Mouse (Mus musculus) forebrain, embryonic 13.5 days (tissue): ENCODE results near the gene Gm28047. TPM values are rescaled to one million over a fixed set of nuclear protein-coding genes. Genes with fewer than 3 reads are reported as not detected.

Experiments
- ATAC-seq: fragments of 200-750 bp; cut with Nextera tagmentation; 2 replicates; pipeline ENCODE4 v1.8.0; 2017
- H3K27ac ChIP-seq: fragments of 300-500 bp; sonication (generic); 2 replicates; pipeline ENCODE4 v1.5.1; 2015; ENCODE audit warnings: inconsistent platforms, mild to moderate bottlenecking, moderate library complexity
- H3K27me3 ChIP-seq: fragments of 300-500 bp; sonication (generic); 2 replicates; pipeline ENCODE4 v1.6.1; 2015; ENCODE audit warnings: mild to moderate bottlenecking, inconsistent platforms
- H3K36me3 ChIP-seq: fragments of 300-500 bp; sonication (generic); 2 replicates; pipeline ENCODE4 v1.6.1; 2015; ENCODE audit warnings: mild to moderate bottlenecking, inconsistent platforms; ENCODE audit not compliant: poor library complexity, severe bottlenecking
- H3K4me1 ChIP-seq: fragments of 300-500 bp; sonication (generic); 2 replicates; pipeline ENCODE4 v1.6.1; 2015; ENCODE audit warnings: inconsistent platforms
- H3K4me2 ChIP-seq: fragments of 300-500 bp; sonication (generic); 2 replicates; pipeline ENCODE4 v1.6.1; 2015; ENCODE audit warnings: inconsistent platforms, mild to moderate bottlenecking, moderate library complexity
- H3K4me3 ChIP-seq: fragments of 300-500 bp; sonication (generic); 2 replicates; pipeline ENCODE4 v1.5.1; 2015; ENCODE audit warnings: mild to moderate bottlenecking, inconsistent platforms
- H3K9ac ChIP-seq: fragments of 300-500 bp; sonication (generic); 2 replicates; pipeline ENCODE4 v1.6.1; 2015; ENCODE audit warnings: mild to moderate bottlenecking, inconsistent platforms
- H3K9me3 ChIP-seq: fragments of 300-500 bp; sonication (generic); replicated peaks from 2 replicates; pipeline ENCODE4 v1.6.1; 2016; ENCODE audit warnings: inconsistent platforms
- WGBS: fragments of 180-500 bp; shearing (Covaris S2); methylation state at CpG from one replicate; pipeline ENCODE4 v1.1.7; 2015; 5-methylcytosine and 5-hydroxymethylcytosine counted together
- polyA plus RNA-seq: library from polyadenylated mRNA; unstranded; fragments of >200 nt; fragmentation: Nextera tagmentation; extraction: Ambion mirVana; gene quantifications from 2 replicates; pipeline ENCODE4 v1.2.1, GENCODE M21; 2015

Gm28047 gene
- polyA plus RNA-seq, 1 experiment from 2014 or later: not detected

DNA sequence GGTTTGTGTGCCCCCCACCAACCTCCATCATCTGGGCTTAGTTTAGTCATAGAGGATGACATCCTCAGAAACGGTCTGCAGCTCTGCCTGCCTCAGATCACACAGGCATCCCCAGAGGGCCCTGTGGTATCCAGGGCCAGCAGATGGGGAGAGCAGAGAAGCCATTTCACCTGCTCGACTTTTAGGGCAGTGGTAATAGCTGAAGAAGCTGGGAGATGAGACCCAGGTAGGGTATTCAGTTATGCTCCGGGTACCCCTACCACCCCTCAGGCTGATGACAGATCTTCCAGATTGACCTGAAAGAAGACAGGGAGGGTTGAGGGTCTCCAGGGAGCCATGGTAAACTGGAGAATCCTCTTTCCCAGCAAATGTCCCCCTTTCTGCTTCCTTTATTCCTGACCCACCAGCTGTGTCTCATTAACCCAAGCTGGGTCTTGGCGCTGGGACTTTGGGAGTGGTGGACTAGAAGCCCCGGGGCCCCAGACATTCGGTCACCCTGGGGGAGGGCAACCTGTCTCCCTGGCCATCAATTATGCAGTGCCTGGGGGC lies 113.5 kb downstream of the Gm28047 start:
- H3K27me3 ChIP-seq: no peaks in the 10 kb centered on the region
- peak overlapping the region; percentile 5 for H3K4me3 ChIP-seq
- 16% methylated on average over 6 of the region's 6 CpGs for WGBS
- no peaks in the 10 kb centered on the region for H3K9me3 ChIP-seq
- peak overlapping the region; percentile 83 for H3K27ac ChIP-seq
- H3K4me2 ChIP-seq: peak overlapping the region; percentile 80
- H3K36me3 ChIP-seq: peaks cover 9% of the 10 kb centered on the region
- no peak overlapping the region for H3K9ac ChIP-seq
- ATAC-seq: no peak
- peaks cover 60% of the 10 kb centered on the region for H3K4me1 ChIP-seq

DNA sequence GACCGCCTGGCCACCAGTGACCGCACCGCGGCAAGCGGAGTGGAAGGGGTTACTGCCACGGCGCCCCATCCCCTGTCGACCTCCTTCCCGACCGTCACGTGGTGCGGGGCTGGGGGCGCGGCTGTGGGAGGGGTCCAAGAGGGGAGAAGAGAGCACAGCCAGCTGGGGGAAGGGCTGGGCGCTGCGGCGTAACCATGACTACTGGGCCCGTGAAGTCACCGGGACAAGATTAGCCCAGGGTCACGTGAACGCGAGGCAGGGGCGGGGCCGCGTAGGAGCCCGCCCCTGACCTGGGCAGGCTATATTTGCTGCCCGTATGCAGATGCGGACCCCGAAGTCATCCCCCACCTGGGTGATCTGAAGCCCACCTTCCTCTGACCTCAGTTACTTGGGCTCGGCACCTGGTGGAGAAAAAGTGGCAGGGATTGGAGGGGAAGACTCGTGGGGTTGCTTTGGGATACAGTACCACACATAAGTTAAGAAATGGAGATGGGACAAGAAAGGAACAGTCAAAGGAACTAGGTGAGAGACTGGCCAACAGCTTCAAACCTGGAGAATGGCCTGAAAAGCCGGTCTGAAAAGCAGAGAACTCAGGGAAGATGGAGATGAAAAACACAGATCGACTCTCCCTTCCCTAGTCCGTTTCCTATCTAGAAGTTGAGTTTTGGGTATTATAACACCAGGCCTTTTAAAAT lies 114.1 kb downstream of the Gm28047 start:
- Histone ChIP-seq H3K9ac (peak overlapping the region; percentile 73), H3K4me1 (peaks cover 55% of the 10 kb centered on the region), H3K36me3 (peaks cover 10% of the 10 kb centered on the region), H3K9me3 (no peaks in the 10 kb centered on the region), H3K27ac (peak overlapping the region; percentile 83), H3K27me3 (no peaks in the 10 kb centered on the region), H3K4me2 (peak overlapping the region; percentile 80), H3K4me3 (peak overlapping the region; percentile 62)
- ATAC-seq: peak; percentile 96
- WGBS: 3% methylated on average over 33 of the region's 34 CpGs

DNA sequence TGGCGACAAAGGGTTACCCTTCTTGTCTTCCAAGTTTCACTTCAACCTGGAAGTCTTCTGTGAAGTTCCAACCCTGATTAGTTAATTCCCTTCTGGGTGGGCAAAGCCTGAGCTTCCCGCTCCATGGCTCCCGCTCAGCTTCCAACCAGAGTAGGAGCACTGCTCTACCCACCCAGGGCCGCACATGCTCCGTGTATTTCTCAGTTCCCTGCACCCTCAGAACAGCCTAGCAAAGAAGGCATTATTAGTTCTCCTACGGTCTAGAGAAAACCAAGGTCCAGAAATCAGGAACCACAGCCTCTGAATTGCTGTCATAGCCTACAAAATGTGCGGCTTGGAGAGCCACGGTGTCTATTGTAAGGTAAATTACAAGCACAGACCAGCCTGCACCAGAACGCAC lies 114.8 kb downstream of the Gm28047 start:
- peak; percentile 76 for ATAC-seq
- Histone ChIP-seq H3K4me1 (peaks cover 49% of the 10 kb centered on the region), H3K36me3 (peaks cover 16% of the 10 kb centered on the region), H3K9ac (peak overlapping the region; percentile 73), H3K4me3 (peak overlapping the region; percentile 62), H3K9me3 (no peaks in the 10 kb centered on the region), H3K27me3 (no peaks in the 10 kb centered on the region), H3K27ac (peak overlapping the region; percentile 83), H3K4me2 (peak overlapping the region; percentile 80)
- WGBS: 6% methylated on average over 9 of the region's 9 CpGs

DNA sequence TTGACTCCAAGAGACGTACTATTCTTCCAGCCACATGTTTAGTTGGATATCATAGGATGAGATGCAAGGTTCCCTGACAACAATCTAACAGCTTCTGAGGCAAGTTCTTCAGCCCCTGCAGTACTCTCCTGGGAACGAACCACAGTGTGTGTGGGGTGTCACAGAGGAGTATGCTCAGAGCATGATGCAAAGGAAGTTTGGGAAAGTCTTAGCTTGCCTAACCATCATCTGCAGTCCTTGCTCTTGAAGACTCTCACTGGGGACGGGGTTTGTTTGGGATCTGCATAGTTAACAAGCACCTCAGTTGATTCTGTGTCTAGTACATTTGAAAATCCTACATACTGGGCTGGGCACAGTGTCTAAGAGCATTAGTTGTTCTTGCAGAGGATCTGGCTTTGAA lies 116.5 kb downstream of the Gm28047 start:
- Histone ChIP-seq H3K9ac (no peak overlapping the region), H3K4me1 (peaks cover 39% of the 10 kb centered on the region), H3K9me3 (no peaks in the 10 kb centered on the region), H3K27me3 (no peaks in the 10 kb centered on the region), H3K4me3 (no peak overlapping the region), H3K4me2 (no peak overlapping the region), H3K36me3 (peaks cover 34% of the 10 kb centered on the region), H3K27ac (no peak overlapping the region)
- ATAC-seq: no peak
- 88% methylated on average over 3 of the region's 3 CpGs for WGBS

DNA sequence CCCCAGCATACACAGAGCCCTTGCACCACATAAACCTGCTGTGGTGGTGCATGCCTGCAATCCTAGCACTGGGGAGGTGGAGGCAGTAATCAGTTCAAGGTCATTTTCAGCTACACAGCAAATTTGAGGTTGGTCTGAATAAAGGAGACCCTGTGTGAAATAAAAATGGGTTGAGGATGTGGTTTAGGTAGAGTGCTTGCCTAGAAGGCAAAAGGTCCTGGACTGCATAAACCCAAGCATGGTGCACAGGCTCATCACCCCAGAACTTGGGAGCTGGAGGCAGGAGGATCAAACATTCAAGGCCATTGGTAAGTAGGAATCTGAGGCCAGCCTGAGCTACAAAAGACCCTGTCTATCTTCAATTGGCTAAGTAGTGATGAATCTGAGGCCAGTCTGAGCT lies 117.3 kb downstream of the Gm28047 start:
- Histone ChIP-seq H3K4me2 (no peak overlapping the region), H3K27me3 (no peaks in the 10 kb centered on the region), H3K4me3 (no peak overlapping the region), H3K36me3 (peaks cover 42% of the 10 kb centered on the region), H3K27ac (no peak overlapping the region), H3K4me1 (peaks cover 36% of the 10 kb centered on the region), H3K9me3 (no peaks in the 10 kb centered on the region), H3K9ac (no peak overlapping the region)
- no peak for ATAC-seq

DNA sequence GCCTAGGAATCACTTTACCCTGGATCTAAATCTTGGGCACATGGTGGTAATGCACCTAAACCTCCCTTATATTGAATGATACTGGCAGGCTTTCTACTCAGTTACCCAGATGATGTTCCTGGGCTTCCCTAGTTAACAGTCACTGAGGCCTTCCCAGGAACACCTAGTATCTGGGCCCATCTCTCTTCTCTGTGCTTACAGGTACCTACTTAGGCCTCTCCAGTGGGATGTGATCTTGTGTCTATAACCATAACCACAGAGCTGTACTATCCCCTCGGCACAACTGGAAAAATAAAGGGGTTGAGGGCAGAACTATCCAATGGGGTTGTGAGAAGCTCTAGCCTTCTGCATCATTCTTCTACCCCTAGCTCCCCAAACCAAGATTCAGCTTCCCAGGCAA lies 118.0 kb downstream of the Gm28047 start:
- Histone ChIP-seq H3K9ac (no peak overlapping the region), H3K36me3 (peaks cover 49% of the 10 kb centered on the region), H3K4me2 (no peak overlapping the region), H3K27me3 (no peaks in the 10 kb centered on the region), H3K27ac (no peak overlapping the region), H3K9me3 (no peaks in the 10 kb centered on the region), H3K4me1 (peaks cover 29% of the 10 kb centered on the region), H3K4me3 (no peak overlapping the region)
- ATAC-seq: no peak
- WGBS: 81% methylated on average over 1 of the region's 1 CpGs

DNA sequence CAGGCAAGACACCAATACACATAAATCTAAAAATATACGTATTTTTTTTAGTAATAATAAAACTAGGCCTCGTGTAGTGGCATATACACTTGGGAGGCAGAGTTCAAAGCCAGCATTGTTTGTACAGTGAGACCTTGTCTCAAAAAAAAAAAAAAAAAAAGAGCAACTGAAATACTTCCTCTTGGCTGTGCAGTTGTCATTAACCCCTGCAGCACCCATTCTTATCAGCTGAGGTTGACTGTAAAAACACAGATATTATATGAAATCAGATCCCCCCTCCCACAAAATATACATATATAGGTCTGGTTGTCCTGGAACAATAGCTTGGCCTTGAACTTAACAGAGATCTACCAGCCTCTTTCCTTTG lies 118.4 kb downstream of the Gm28047 start:
- WGBS: 70% methylated on average over 2 of the region's 2 CpGs
- Histone ChIP-seq H3K27ac (no peak overlapping the region), H3K9me3 (no peaks in the 10 kb centered on the region), H3K9ac (no peak overlapping the region), H3K4me2 (no peak overlapping the region), H3K4me3 (no peak overlapping the region), H3K4me1 (peaks cover 25% of the 10 kb centered on the region), H3K27me3 (no peaks in the 10 kb centered on the region), H3K36me3 (peaks cover 53% of the 10 kb centered on the region)
- ATAC-seq: no peak

DNA sequence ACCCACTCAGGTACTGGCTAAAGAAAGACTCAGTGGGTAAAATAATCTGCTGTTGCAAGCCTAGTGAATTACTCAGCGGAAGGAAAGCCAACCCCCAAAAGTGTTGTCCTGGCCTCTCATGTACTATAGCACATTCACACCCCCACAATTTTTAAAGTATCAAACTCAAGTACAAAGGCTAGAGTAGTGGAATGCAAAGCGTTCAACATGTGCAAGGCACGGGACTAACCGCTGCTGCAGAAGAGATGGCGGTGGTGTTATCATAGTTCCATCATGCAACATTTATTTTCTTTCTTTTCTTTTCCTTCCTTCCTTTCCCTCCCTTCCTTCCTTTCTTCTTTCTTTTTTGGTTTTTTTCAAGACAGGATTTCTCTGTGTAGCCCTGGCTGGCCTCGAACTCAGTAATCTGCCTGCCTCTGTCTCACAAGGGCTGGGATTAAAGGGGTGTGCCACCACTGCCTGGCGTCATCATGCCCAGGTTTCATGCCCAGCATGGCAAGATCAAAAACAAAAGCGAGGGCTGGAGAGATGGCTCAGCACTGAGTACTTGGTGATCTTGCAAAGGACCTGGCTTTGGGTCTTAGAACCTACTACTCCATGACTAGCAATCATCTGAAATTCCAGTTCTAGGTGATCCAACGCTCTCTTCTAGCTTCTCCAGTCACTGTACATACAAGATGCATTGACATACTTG lies 119.0 kb downstream of the Gm28047 start:
- no peak for ATAC-seq
- H3K9me3 ChIP-seq: no peaks in the 10 kb centered on the region
- H3K27ac ChIP-seq: no peak overlapping the region
- H3K4me1 ChIP-seq: peaks cover 20% of the 10 kb centered on the region
- no peak overlapping the region for H3K4me2 ChIP-seq
- no peaks in the 10 kb centered on the region for H3K27me3 ChIP-seq
- WGBS: 90% methylated on average over 9 of the region's 9 CpGs
- H3K4me3 ChIP-seq: no peak overlapping the region
- no peak overlapping the region for H3K9ac ChIP-seq
- peaks cover 58% of the 10 kb centered on the region for H3K36me3 ChIP-seq

DNA sequence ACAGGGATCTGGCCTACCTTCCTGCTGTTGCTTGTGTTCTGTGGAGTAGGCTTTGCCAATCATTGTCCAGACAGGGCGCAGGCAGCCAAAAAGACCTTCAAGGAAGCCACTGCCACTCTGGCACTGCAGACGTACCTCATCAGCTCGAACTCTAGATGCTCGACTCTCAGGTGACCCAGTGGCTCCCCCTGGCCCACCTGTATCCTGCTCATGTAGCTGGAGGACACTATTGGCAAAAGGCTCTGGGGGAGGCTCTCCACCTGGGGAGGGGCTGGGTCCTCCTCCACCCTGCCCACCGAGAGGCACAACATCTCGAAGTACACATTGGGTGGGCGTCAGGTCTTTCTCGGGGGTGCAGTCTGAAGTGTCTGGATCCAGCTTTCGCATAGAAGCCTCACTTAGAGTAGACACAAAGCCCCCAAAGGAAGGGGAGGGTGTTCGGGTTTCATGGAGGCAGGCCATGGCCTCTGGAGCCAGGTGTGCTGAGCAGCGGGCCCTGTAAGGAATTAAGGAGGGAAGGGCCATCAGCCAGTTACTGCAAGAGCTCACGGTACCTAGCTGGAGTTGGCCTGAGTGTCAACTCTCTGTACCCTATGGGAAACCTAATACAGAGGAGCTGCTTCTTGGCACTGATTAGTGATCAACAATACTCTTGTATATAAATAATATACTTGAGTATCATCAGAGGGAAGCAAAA lies 119.6 kb downstream of the Gm28047 start:
- no peak for ATAC-seq
- no peak overlapping the region for H3K4me3 ChIP-seq
- H3K9me3 ChIP-seq: no peaks in the 10 kb centered on the region
- H3K27me3 ChIP-seq: no peaks in the 10 kb centered on the region
- H3K36me3 ChIP-seq: peaks cover 65% of the 10 kb centered on the region
- H3K4me1 ChIP-seq: peaks cover 15% of the 10 kb centered on the region
- H3K9ac ChIP-seq: no peak overlapping the region
- H3K27ac ChIP-seq: no peak overlapping the region
- 81% methylated on average over 12 of the region's 12 CpGs for WGBS
- H3K4me2 ChIP-seq: no peak overlapping the region

DNA sequence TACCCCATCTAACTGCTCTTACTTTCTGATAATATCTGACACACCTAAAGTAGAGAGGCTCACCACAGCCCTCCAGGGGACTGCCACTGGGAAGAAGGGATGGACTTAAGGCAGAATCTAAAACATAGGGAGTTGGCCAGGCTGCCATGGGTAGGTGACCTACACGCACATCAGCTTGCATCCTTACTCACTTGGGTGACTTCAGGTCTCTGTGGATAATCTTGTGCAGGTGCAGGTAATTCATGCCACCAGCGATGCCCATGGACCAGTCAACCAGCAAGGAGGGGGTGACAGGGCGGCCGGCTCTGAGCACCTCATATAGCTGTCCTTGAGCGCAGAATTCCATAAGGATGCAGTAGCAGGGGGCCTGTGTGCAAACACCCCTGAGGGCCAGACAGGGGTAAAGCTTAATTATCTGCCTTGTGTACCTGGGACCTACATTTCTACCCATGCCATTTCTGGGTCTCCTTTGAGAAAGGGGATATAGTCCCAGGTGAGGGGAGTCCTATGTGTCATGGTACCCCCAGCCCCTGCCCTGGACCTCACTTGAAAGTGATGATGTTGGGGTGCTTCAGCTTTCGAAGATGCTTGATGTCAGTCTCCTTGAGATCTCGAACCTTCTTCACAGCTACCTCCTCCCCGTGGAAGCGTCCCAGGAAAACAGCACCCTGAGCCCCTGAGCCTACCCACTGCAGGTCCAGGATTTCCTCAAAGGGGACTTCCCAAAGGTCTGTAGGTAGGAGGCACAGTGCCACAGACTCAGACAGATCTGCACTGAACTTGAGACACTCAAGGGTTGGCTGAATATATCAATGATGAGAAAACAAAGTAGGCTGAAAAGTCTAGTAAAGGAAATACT lies 120.7 kb downstream of the Gm28047 start:
- H3K27me3 ChIP-seq: no peaks in the 10 kb centered on the region
- no peak overlapping the region for H3K4me2 ChIP-seq
- no peak overlapping the region for H3K9ac ChIP-seq
- ATAC-seq: no peak
- no peak overlapping the region for H3K27ac ChIP-seq
- peaks cover 76% of the 10 kb centered on the region for H3K36me3 ChIP-seq
- WGBS: 91% methylated on average over 9 of the region's 9 CpGs
- H3K9me3 ChIP-seq: no peaks in the 10 kb centered on the region
- 0 out of 2 replicates have a peak, but pooled peaks cover 4% of the 10 kb centered on the region for H3K4me1 ChIP-seq
- no peak overlapping the region for H3K4me3 ChIP-seq

DNA sequence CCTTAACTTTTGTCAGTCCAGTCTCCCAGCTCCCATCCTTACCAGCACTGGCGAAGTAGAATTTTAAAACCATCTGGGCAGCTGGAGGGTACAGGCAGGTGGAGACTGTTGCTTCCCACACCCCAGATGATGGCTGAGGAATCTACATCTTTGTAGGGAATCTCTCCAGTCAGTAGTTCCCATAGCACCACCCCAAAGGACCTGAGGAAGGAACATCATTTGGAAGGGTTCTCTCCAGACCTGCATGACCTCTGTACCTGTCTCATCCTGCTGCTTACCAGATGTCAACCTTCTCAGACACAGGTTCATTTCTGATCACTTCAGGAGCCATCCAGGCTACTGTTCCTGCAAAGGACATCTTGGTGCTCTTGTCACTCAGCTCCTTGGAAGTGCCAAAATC lies 121.4 kb downstream of the Gm28047 start, which contains the start of gene Gm10337:
Gene Gm10337 (plus strand): TSS at position 276 of the 400 bp plus-strand sequence.
- ATAC-seq: no peak
- H3K36me3 ChIP-seq: peaks cover 79% of the 10 kb centered on the region
- no peak within 1 kb of the TSS for H3K4me3 ChIP-seq

More for the DNA sequence above, 121.4 kb downstream of the Gm28047 start, which contains the start of gene Gm10337:
- Histone ChIP-seq H3K4me1 (no peaks in the 10 kb centered on the region), H3K27ac (no peak within 1 kb of the TSS), H3K27me3 (no peaks in the 10 kb centered on the region), H3K9ac (no peak within 1 kb of the TSS), H3K4me2 (no peak within 1 kb of the TSS), H3K9me3 (no peaks in the 10 kb centered on the region)
- 87% methylated on average over 1 of the region's 1 CpGs for WGBS
